Mouse (Mus musculus) heart, embryonic 11.5 days (tissue): Measurements from ENCODE around the gene Tssc4. TPM values are rescaled to one million over a fixed set of nuclear protein-coding genes. Genes with fewer than 3 reads are reported as not detected.

Experiments used
- ATAC-seq: fragments of 200-750 bp; cut with Nextera tagmentation; replicated peaks from 2 replicates; pipeline ENCODE4 v1.8.0; 2017; ENCODE audit warnings: moderate library complexity; ENCODE audit not compliant: insufficient number of reproducible peaks, low FRiP score, low TSS enrichment
- H3K27ac ChIP-seq: fragments of 300-500 bp; sonication (generic); 2 replicates; pipeline ENCODE4 v1.5.1; 2014; ENCODE audit warnings: mild to moderate bottlenecking, low read depth, low read length
- H3K27me3 ChIP-seq: fragments of 300-500 bp; sonication (generic); 2 replicates; pipeline ENCODE4 v1.6.1; 2014; ENCODE audit warnings: mild to moderate bottlenecking, low read length, mixed read lengths; ENCODE audit not compliant: control insufficient read depth, insufficient read depth
- H3K36me3 ChIP-seq: fragments of 300-500 bp; sonication (generic); 2 replicates; pipeline ENCODE4 v1.6.1; 2014; ENCODE audit warnings: mild to moderate bottlenecking, low read length, moderate library complexity, mixed read lengths; ENCODE audit not compliant: control insufficient read depth, insufficient read depth
- H3K4me1 ChIP-seq: fragments of 300-500 bp; sonication (generic); 2 replicates; pipeline ENCODE4 v1.6.1; 2014; ENCODE audit warnings: low read length; ENCODE audit not compliant: control insufficient read depth, insufficient read depth
- H3K4me2 ChIP-seq: fragments of 300-500 bp; sonication (generic); 2 replicates; pipeline ENCODE4 v1.6.1; 2014; ENCODE audit warnings: mild to moderate bottlenecking, moderate library complexity
- H3K4me3 ChIP-seq: fragments of 300-500 bp; sonication (generic); 2 replicates; pipeline ENCODE4 v1.5.1; 2014; ENCODE audit warnings: low read depth, low read length
- H3K9ac ChIP-seq: fragments of 300-500 bp; sonication (generic); 2 replicates; pipeline ENCODE4 v1.6.1; 2014; ENCODE audit warnings: mild to moderate bottlenecking, low read depth, low read length, moderate library complexity
- H3K9me3 ChIP-seq: fragments of 300-500 bp; sonication (generic); replicated peaks from 2 replicates; pipeline ENCODE4 v1.6.1; 2016; ENCODE audit warnings: low read length; ENCODE audit not compliant: control insufficient read depth
- WGBS: fragments of 180-500 bp; shearing (Covaris S2); extraction: QIAGEN DNeasy Blood & Tissue Kit; methylation state at CpG from one replicate; pipeline ENCODE4 v1.1.7; 2014; ENCODE audit not compliant: insufficient replicate concordance; 5-methylcytosine and 5-hydroxymethylcytosine counted together
- polyA plus RNA-seq: library from polyadenylated mRNA; unstranded; fragments of >200 nt; fragmentation: Nextera tagmentation; extraction: Ambion mirVana; gene quantifications from 2 replicates; pipeline ENCODE4 v1.2.1, GENCODE M21; 2014

The Tssc4 gene
- polyA plus RNA-seq, 1 experiment from 2014 or later: 48.4 TPM

GRCm38 (mm10) chr7:143051316-143051715 is 17.7 kb upstream of the Tssc4 start:
- H3K27ac ChIP-seq: no peak overlapping the region
- H3K9ac ChIP-seq: no peak overlapping the region
- 0 out of 2 replicates have a peak, but pooled peaks cover 2% of the 10 kb centered on the region for H3K36me3 ChIP-seq
- H3K4me2 ChIP-seq: no peak overlapping the region
- H3K27me3 ChIP-seq: no peaks in the 10 kb centered on the region
- H3K4me1 ChIP-seq: peaks cover 36% of the 10 kb centered on the region
- H3K9me3 ChIP-seq: no peaks in the 10 kb centered on the region
- H3K4me3 ChIP-seq: no peak overlapping the region
- no peak for ATAC-seq
- 61% methylated on average over 2 of the region's 2 CpGs for WGBS

DNA sequence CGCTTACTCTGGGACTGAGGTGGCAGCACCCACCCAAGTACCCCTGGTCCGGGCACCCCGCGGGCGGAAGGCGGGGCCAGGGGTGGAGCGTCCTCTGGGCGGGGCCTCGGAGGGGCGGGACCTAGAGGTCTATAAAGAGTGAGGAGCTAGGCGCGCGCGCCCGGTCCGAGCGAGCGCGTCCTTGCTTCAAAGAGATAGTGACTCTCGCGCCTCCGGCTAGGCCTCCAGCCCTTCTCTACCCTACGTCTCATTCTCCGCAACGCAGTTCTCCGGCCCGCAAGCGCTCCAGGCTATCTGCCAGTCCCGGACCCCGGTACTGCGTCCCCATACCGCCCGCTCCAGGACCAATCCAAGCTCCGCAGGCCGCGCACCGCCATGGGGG is 16.4 kb upstream of the Tssc4 start, which contains the start of gene Cd81:
Cd81 (plus strand) TSS at position 114 of the 382 bp plus-strand sequence.
- Histone ChIP-seq H3K27me3 (no peaks in the 10 kb centered on the region), H3K27ac (peak within 1 kb of the TSS; percentile 95), H3K9ac (peak within 1 kb of the TSS; percentile 97), H3K4me3 (peak within 1 kb of the TSS; percentile 95), H3K4me2 (peak within 1 kb of the TSS; percentile 96), H3K36me3 (0 out of 2 replicates have a peak, but pooled peaks cover 2% of the 10 kb centered on the region), H3K4me1 (peaks cover 49% of the 10 kb centered on the region), H3K9me3 (no peaks in the 10 kb centered on the region)
- ATAC-seq: peak; percentile 77
- whole genome bisulfite sequencing: 1% methylated on average over 30 of the region's 37 CpGs

DNA sequence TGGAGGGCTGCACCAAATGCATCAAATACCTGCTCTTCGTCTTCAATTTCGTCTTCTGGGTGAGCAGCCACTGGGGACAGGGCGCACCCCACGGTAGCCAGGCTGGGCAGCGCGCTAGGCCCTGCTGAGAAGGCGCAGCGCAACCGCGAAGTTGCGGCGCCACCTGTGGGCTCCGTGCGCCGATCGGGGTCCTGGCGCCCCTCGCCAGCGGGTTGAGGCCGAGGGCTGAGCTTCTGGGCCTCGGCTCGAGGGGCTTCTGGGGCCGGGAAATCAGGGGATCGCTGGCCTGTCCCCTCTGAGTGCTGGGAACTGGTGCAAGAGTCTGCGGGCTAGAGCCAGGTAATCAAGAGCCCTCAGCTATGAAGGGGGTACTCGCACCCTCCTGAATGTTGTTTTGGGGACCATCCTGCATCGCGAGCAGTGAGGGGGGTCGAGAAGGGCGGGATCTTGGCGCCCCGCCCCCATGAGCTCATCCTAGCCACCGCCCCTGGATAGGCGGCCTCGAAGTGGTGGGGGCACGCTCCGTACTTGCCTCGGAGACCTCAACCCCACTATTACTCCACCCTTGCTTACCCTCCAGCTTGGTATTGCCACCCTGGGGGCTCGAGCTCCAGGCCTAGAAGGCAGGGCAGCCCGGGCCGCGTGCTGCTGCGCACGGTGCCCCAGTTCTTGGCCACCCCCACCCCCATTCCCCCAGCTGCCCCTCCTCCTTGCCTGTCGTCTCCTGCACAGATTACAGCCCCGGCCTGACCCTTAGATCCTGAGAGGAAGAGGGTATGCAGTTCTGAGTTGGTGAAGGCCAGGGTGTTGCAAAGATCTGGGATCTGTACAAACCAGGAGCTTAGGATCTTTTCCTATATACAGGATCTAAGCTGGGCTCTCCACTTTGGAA is 15.8 kb upstream of the Tssc4 start:
- Histone ChIP-seq H3K4me1 (peaks cover 55% of the 10 kb centered on the region), H3K27me3 (no peaks in the 10 kb centered on the region), H3K36me3 (0 out of 2 replicates have a peak, but pooled peaks cover 2% of the 10 kb centered on the region), H3K4me3 (peak overlapping the region; percentile 95), H3K4me2 (peak overlapping the region; percentile 96), H3K9me3 (no peaks in the 10 kb centered on the region), H3K9ac (peak overlapping the region; percentile 97), H3K27ac (peak overlapping the region; percentile 95)
- WGBS: under 1% methylated on average over 46 of the region's 46 CpGs
- peak; percentile 44 for ATAC-seq

DNA sequence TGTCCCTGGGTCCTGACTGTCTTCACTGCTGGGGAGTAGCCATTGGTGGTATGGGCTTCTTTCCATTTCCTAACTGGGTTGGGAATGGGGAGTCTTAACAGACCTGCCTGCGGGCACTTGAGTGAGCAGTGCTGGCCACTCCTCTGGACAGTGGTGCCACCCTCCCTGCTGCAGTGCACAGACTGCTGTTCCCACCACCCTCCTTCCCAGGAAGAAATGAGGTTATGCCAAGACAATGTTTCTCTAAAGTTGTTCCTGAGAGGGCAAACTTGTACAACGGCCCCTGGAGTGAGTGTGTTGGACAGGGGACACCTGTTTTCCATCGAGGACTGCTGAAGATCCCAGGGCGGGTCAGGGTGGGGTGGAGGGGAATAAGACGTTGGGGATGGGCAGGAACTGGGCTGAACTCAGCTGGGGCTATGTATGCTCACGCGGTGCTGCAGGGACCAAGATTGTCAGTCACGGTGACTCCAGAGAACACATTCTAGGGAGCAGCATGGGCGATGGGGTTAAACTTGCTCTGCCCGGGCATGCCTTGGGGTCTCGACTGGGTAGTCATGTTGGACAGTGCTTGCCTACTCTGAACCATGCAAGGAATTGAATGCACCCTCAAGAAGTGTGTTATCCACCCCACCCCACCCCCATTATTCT is 15.0 kb upstream of the Tssc4 start:
- H3K4me2 ChIP-seq: peak overlapping the region; percentile 96
- no peaks in the 10 kb centered on the region for H3K9me3 ChIP-seq
- peak overlapping the region; percentile 95 for H3K4me3 ChIP-seq
- WGBS: 47% methylated on average over 11 of the region's 11 CpGs
- ATAC-seq: no peak
- H3K36me3 ChIP-seq: 0 out of 2 replicates have a peak, but pooled peaks cover 2% of the 10 kb centered on the region
- peaks cover 63% of the 10 kb centered on the region for H3K4me1 ChIP-seq
- peak overlapping the region; percentile 95 for H3K27ac ChIP-seq
- H3K27me3 ChIP-seq: no peaks in the 10 kb centered on the region
- peak overlapping the region; percentile 97 for H3K9ac ChIP-seq

GRCm38 (mm10) chr7:143054612-143054965 is 14.5 kb upstream of the Tssc4 start:
- H3K27ac ChIP-seq: 0 out of 2 replicates have a peak overlapping the region, but pooled peaks have one; percentile 16
- 0 out of 2 replicates have a peak, but pooled peaks cover 2% of the 10 kb centered on the region for H3K36me3 ChIP-seq
- no peak for ATAC-seq
- H3K4me3 ChIP-seq: peak overlapping the region; percentile 95
- H3K27me3 ChIP-seq: no peaks in the 10 kb centered on the region
- peak overlapping the region; percentile 97 for H3K9ac ChIP-seq
- no peaks in the 10 kb centered on the region for H3K9me3 ChIP-seq
- peaks cover 68% of the 10 kb centered on the region for H3K4me1 ChIP-seq
- 41% methylated on average over 3 of the region's 3 CpGs for WGBS
- peak overlapping the region; percentile 96 for H3K4me2 ChIP-seq

DNA sequence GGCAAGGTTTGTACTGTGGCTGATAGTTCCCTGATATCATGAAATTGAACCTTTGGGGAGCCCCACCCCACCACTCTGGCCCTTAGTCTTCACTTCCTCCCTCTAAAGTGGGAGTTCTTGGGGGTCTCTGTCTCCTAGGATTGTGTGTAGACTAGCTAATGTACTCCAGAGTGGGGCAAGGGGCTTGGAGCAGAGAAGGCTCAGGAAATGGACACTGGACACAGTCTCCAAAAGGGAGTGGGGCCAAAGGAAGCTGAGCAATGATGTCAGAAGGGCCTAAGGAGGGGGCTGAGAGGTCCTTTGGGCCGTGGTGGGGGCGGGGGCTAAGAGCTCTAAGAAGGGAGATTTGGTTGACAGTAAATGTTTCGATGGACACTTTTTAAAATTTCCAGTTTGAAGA is 14.0 kb upstream of the Tssc4 start:
- WGBS: 65% methylated on average over 3 of the region's 3 CpGs
- H3K36me3 ChIP-seq: 0 out of 2 replicates have a peak, but pooled peaks cover 2% of the 10 kb centered on the region
- H3K4me3 ChIP-seq: peak overlapping the region; percentile 95
- H3K27me3 ChIP-seq: no peaks in the 10 kb centered on the region
- peak overlapping the region; percentile 97 for H3K9ac ChIP-seq
- H3K9me3 ChIP-seq: no peaks in the 10 kb centered on the region
- H3K27ac ChIP-seq: 0 out of 2 replicates have a peak overlapping the region, but pooled peaks have one; percentile 16
- peak overlapping the region; percentile 96 for H3K4me2 ChIP-seq
- ATAC-seq: no peak
- peaks cover 67% of the 10 kb centered on the region for H3K4me1 ChIP-seq

DNA sequence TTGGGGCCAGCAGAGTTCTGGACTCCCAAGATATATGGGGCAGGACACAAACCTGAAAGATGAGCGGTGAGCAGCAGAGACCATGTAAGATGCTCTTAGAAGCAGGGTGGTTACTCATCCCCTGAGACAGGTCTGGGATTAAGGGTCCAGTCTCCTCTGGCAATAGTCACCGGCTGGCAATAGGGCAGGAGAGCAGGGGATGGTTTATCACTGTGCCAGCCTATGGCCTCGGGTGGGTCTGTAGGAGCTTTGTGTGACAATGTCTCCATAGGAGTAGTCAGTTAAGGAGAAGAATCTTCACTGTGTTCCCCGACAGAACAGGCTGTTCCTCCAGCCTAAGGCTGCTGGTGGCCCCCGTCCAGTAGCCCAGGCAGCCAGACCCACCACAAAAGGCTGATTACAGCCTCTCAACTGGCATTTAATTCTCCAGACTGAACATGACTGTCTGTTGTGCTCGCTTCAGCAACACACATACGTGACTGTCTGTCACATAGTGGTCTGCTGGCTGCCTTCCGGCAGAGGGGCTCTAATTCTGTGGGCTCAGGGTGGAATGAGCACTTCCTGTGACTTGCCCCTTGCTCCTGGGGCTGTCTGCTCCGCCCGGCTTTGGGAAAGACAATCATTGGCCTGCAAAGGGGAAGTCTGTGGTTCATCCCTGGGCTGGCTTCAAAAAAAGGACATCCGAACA is 13.4 kb upstream of the Tssc4 start:
- ATAC-seq: no peak
- 64% methylated on average over 11 of the region's 11 CpGs for WGBS
- Histone ChIP-seq H3K4me1 (peaks cover 68% of the 10 kb centered on the region), H3K4me3 (peak overlapping the region; percentile 8; the same call in 1 of the 2 replicates), H3K27me3 (no peaks in the 10 kb centered on the region), H3K4me2 (peak overlapping the region; percentile 96), H3K9me3 (no peaks in the 10 kb centered on the region), H3K36me3 (0 out of 2 replicates have a peak, but pooled peaks cover 5% of the 10 kb centered on the region), H3K27ac (peak overlapping the region; percentile 95; the same call in 1 of the 2 replicates), H3K9ac (peak overlapping the region; percentile 44; the same call in 1 of the 2 replicates)

DNA sequence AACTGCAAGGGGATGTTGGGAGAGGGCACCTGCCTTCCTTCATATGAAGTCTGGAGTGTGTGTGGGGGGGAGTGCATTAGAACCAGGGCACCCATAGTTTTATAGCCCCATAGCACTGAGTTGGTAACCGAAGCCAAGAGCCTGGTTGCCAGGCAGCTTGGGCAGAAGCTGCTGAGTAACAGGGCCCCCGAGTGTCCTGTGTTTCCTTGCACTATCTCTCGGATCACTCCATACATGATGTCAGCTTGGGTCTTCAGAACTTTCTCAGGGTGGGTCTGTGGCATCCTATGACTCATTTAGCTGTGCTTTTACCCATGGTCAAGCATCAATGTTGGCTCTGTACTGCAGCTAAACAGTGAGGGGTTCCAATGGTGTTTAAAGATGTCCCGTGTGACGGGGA is 12.0 kb upstream of the Tssc4 start:
- ATAC-seq: no peak

More for the DNA sequence above, 12.0 kb upstream of the Tssc4 start:
- H3K27ac ChIP-seq: peak overlapping the region; percentile 95
- 0 out of 2 replicates have a peak, but pooled peaks cover 5% of the 10 kb centered on the region for H3K36me3 ChIP-seq
- H3K27me3 ChIP-seq: no peaks in the 10 kb centered on the region
- WGBS: 65% methylated on average over 5 of the region's 5 CpGs
- peaks cover 66% of the 10 kb centered on the region for H3K4me1 ChIP-seq
- H3K9ac ChIP-seq: no peak overlapping the region
- H3K9me3 ChIP-seq: no peaks in the 10 kb centered on the region
- H3K4me3 ChIP-seq: no peak overlapping the region
- peak overlapping the region; percentile 96 for H3K4me2 ChIP-seq
